Mouse (Mus musculus): ENCODE results near the gene Klk8. TPM values are rescaled to one million over a fixed set of nuclear protein-coding genes. Genes with fewer than 3 reads are reported as not detected.

Klk8 gene
- polyA plus RNA-seq, 1 experiment from 2014 or later = 9.6 TPM

DNA sequence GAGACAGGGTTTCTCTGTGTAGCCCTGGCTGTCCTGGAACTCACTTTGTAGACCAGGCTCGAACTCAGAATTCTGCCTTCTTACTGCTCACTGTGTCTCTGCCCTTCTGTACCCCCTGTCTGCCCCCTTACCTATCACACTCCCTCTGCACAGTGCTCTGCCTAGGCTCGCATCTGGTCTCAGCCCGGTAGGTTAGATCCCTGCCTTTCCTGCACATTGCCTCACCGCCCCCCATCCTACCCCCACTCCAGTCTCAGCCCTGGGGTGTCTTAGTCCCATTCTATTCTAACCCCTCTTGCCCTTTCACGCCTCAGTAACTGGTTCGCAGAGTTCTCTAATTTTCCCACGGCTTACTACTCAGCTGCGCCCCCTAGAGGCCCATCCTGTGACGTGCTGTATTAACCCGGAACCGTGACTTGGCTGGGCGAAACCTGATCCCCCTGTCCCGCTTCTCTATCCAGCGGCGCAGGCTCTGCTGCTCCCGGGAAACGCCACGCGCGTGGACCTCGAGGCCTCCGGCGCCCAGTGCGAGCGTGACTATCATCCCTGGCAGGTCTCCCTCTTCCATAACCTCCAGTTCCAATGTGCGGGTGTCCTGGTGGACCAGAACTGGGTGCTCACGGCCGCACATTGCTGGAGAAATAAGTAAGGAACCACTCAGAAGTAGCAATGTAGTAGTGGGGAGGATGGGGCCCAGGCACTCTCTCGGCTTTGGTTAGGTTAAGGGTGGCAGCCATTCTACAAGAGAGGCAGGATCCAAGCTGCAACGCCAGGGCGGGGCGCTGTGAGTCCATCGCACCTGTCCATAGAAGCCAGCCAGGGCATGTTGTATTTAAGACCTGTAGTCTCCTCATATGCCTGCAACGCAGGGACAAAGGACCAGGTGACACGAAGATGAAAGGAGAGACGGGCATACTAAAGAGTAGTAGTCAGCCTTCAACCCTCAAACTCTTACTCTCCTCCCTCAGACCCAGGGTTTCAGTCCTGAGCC, 14.8 kb upstream of the Klk8 start:
- Histone ChIP-seq H3K27me3 (replicated peaks; ENCODE audit: control insufficient read depth, insufficient read depth, low read length) (no peaks in the 10 kb centered on the region), H3K9ac (ENCODE audit: low read length) (peak overlapping the region; percentile 53), H3K36me3 (ENCODE audit: control insufficient read depth, insufficient read depth, low read length) (no peaks in the 10 kb centered on the region), H3K27ac (ENCODE audit: low read depth, low read length) (no peak overlapping the region), H3K4me3 (ENCODE audit: low read depth, low read length) (peak overlapping the region; percentile 20), H3K4me2 (ENCODE audit: low read length) (peak overlapping the region; percentile 62), H3K9me3 (replicated peaks; ENCODE audit: control insufficient read depth, low read length) (no peaks in the 10 kb centered on the region), H3K4me1 (ENCODE audit: control insufficient read depth, insufficient read depth, low read length) (no peaks in the 10 kb centered on the region)
- ATAC-seq (peak; percentile 75), DNase-seq (ENCODE audit: low spot score) (peak; percentile 75)
- 8% methylated on average over 36 of the region's 36 CpGs for WGBS

DNA sequence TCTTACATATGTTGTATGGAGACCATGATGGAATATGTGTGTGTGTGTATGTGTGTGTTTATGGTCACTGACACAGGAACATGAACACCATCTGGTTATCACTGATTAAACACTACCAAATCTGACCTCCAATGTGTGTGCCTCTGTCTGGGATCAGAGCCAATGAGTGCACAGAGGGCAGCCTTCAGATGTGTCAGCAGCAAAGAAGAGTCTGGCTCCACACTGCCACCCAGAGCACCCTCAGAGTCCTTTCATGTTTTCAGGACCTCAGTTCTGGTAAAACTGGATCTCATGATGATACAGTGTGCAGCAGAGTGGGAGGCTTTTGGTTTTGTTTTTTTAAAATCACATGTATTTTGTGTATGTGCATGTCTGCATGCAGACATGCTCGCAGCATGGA, 12.1 kb upstream of the Klk8 start:
- WGBS = 92% methylated on average over 1 of the region's 1 CpGs
- H3K36me3 ChIP-seq (ENCODE audit: control insufficient read depth, insufficient read depth, low read length) = no peaks in the 10 kb centered on the region
- no peak overlapping the region for H3K27ac ChIP-seq (ENCODE audit: low read depth, low read length)
- no peaks in the 10 kb centered on the region for H3K4me1 ChIP-seq (ENCODE audit: control insufficient read depth, insufficient read depth, low read length)
- no peaks in the 10 kb centered on the region for H3K9me3 ChIP-seq (replicated peaks; ENCODE audit: control insufficient read depth, low read length)
- DNase-seq (ENCODE audit: low spot score) (no peak), ATAC-seq (no peak)
- H3K27me3 ChIP-seq (replicated peaks; ENCODE audit: control insufficient read depth, insufficient read depth, low read length) = no peaks in the 10 kb centered on the region
- H3K9ac ChIP-seq (ENCODE audit: low read length) = no peak overlapping the region
- no peak overlapping the region for H3K4me3 ChIP-seq (ENCODE audit: low read depth, low read length)
- H3K4me2 ChIP-seq (ENCODE audit: low read length) = no peak overlapping the region

DNA sequence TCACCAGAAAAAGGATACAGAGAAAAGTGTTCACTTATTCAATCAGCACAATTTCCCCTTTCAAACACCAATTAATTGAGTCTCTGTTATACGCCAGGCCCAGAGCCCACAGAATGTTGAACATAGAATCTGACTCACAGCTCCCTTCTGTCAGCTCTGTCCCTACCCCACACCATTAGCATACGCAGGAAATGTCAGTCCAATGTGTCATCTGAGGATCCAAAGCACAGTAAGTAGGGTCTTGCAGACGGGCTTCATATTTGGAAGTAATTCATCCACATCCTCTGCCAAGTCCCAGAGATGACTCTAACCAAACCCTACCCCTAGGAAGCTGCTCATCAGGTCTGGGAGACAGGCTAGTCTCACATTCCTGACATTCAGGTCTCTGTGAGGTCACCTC, 9.3 kb upstream of the Klk8 start:
- no peaks in the 10 kb centered on the region for H3K9me3 ChIP-seq (replicated peaks; ENCODE audit: control insufficient read depth, low read length)
- 73% methylated on average over 3 of the region's 3 CpGs for WGBS
- no peak for DNase-seq (ENCODE audit: low spot score)
- no peak overlapping the region for H3K9ac ChIP-seq (ENCODE audit: low read length)
- H3K36me3 ChIP-seq (ENCODE audit: control insufficient read depth, insufficient read depth, low read length) = no peaks in the 10 kb centered on the region
- ATAC-seq = no peak
- H3K4me2 ChIP-seq (ENCODE audit: low read length) = no peak overlapping the region
- H3K4me1 ChIP-seq (ENCODE audit: control insufficient read depth, insufficient read depth, low read length) = no peaks in the 10 kb centered on the region
- no peak overlapping the region for H3K27ac ChIP-seq (ENCODE audit: low read depth, low read length)
- no peak overlapping the region for H3K4me3 ChIP-seq (ENCODE audit: low read depth, low read length)
- no peaks in the 10 kb centered on the region for H3K27me3 ChIP-seq (replicated peaks; ENCODE audit: control insufficient read depth, insufficient read depth, low read length)

DNA sequence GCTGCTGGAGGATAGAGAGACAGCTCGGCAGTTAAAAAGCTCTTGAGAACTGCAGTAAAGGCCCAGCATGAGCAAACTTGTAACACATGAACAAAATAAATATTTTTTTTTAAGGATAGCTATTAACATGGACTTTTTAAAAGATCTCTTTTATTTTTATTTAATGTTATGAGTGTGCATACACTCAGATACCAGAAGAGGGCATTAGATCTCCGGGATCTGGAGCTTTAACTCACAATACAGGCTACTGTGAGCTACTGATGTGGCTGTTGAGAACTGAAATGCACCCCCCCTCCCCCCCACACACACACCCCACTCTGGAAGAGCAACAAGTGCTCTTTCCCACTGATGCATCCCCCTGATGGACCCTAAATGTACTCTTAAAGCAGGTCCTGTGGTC, 8.1 kb upstream of the Klk8 start:
- Histone ChIP-seq H3K27me3 (replicated peaks; ENCODE audit: control insufficient read depth, insufficient read depth, low read length) (no peaks in the 10 kb centered on the region), H3K9me3 (replicated peaks; ENCODE audit: control insufficient read depth, low read length) (no peaks in the 10 kb centered on the region), H3K36me3 (ENCODE audit: control insufficient read depth, insufficient read depth, low read length) (no peaks in the 10 kb centered on the region), H3K9ac (ENCODE audit: low read length) (no peak overlapping the region), H3K27ac (ENCODE audit: low read depth, low read length) (no peak overlapping the region), H3K4me2 (ENCODE audit: low read length) (no peak overlapping the region), H3K4me1 (ENCODE audit: control insufficient read depth, insufficient read depth, low read length) (no peaks in the 10 kb centered on the region), H3K4me3 (ENCODE audit: low read depth, low read length) (no peak overlapping the region)
- DNase-seq (ENCODE audit: low spot score) (no peak), ATAC-seq (no peak)
- WGBS = 81% methylated on average over 2 of the region's 2 CpGs

DNA sequence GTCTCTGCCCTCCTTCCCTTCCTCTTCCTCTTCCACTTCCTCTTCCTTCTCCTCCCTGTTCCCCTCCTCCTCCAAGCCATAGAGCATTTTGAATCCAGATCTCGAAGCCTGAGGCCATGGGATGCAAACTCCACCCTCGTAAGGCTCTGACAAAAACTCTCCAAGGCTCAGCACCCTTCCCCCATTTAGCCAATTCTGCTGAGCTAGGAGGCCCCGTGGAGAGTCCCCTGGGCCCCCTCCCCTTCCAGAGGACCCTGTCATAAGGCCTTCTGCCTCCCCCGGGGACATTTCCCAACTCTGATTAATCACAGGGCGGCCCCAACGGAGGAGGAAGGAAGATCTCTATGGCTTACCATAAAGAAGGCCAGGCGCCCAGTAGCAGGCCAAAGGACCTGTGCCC, 5.8 kb upstream of the Klk8 start, which contains the start of gene Klk9:
TSS of gene Klk9 (plus strand) at position 301 of the 400 bp plus-strand sequence.
- H3K36me3 ChIP-seq (ENCODE audit: control insufficient read depth, insufficient read depth, low read length) = no peaks in the 10 kb centered on the region
- H3K4me2 ChIP-seq (ENCODE audit: low read length) = no peak within 1 kb of the TSS
- no peak for ATAC-seq
- no peak for DNase-seq (ENCODE audit: low spot score)
- H3K4me3 ChIP-seq (ENCODE audit: low read depth, low read length) = no peak within 1 kb of the TSS
- no peaks in the 10 kb centered on the region for H3K9me3 ChIP-seq (replicated peaks; ENCODE audit: control insufficient read depth, low read length)
- WGBS = 78% methylated on average over 7 of the region's 7 CpGs
- peaks cover 6% of the 10 kb centered on the region; the same call in 1 of the 2 replicates for H3K27me3 ChIP-seq (replicated peaks; ENCODE audit: control insufficient read depth, insufficient read depth, low read length)
- no peak within 1 kb of the TSS for H3K9ac ChIP-seq (ENCODE audit: low read length)
- no peaks in the 10 kb centered on the region for H3K4me1 ChIP-seq (ENCODE audit: control insufficient read depth, insufficient read depth, low read length)
- no peak within 1 kb of the TSS for H3K27ac ChIP-seq (ENCODE audit: low read depth, low read length)

DNA sequence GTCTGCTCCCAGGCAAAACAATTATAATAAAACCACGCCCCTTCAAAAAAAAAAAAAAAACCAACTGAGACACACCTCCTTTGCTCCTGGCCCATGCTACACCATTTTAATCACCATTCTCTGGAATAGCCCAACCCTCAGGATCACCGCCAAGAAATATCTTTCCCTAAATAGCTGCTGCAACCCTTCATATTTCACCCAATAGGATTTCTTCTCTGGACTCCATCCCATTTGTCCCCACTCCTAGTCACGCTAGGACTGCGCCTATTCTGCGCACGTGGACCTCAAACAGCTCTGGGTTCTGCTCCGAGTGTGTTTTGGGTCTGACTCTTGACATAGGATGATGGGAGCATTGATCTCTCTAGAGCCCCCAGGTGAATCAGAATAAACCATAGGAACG, 1.0 kb upstream of the Klk8 start:
- WGBS = 8% methylated on average over 8 of the region's 8 CpGs

DNA sequence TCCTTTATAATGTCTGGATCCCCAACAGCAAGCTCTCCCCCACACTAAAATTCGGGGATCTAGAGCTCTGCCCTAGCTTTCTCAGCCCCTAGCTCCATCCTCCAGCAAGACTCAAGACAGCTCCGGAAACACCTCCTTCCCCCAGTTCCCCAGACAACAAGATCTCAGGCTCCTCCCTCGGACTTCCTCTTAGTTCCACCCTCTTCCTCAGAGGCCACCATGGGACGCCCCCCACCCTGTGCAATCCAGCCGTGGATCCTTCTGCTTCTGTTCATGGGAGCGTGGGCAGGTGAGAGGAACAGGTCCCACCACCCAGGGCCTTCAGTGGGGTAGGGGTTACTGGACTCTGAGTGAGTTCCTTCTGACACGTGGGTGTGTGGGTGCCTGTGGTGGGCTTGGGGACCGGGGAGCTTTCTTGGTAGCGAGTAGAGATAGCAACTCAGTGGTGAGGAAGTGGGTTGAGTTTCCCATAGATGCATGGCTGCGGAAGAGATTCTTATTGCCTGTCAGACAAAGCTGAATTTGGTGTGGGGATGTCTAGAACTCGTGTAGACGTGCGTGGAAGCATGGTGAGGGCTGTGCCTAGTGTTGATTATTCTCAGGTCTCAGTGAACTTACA, 576 bp downstream of the Klk8 start:
- ATAC-seq = peak; percentile 23; the same call in 1 of the 2 replicates
- Histone ChIP-seq H3K27ac (ENCODE audit: low read depth, low read length) (no peak overlapping the region), H3K4me2 (ENCODE audit: low read length) (peak overlapping the region; percentile 60), H3K4me3 (ENCODE audit: low read depth, low read length) (peak overlapping the region; percentile 40), H3K9ac (ENCODE audit: low read length) (no peak overlapping the region), H3K36me3 (ENCODE audit: control insufficient read depth, insufficient read depth, low read length) (no peaks in the 10 kb centered on the region), H3K4me1 (ENCODE audit: control insufficient read depth, insufficient read depth, low read length) (no peaks in the 10 kb centered on the region; the same call in 1 of the 2 replicates), H3K27me3 (replicated peaks; ENCODE audit: control insufficient read depth, insufficient read depth, low read length) (peaks cover 18% of the 10 kb centered on the region), H3K9me3 (replicated peaks; ENCODE audit: control insufficient read depth, low read length) (no peaks in the 10 kb centered on the region)
- 39% methylated on average over 13 of the region's 13 CpGs for WGBS
- no peak for DNase-seq (ENCODE audit: low spot score)

More for the DNA sequence above, 1.0 kb upstream of the Klk8 start:
- Histone ChIP-seq H3K9me3 (replicated peaks; ENCODE audit: control insufficient read depth, low read length) (no peaks in the 10 kb centered on the region), H3K27ac (ENCODE audit: low read depth, low read length) (no peak overlapping the region), H3K4me2 (ENCODE audit: low read length) (peak overlapping the region; percentile 60), H3K4me1 (ENCODE audit: control insufficient read depth, insufficient read depth, low read length) (no peaks in the 10 kb centered on the region; the same call in 1 of the 2 replicates), H3K4me3 (ENCODE audit: low read depth, low read length) (peak overlapping the region; percentile 40), H3K27me3 (replicated peaks; ENCODE audit: control insufficient read depth, insufficient read depth, low read length) (peaks cover 18% of the 10 kb centered on the region), H3K36me3 (ENCODE audit: control insufficient read depth, insufficient read depth, low read length) (no peaks in the 10 kb centered on the region), H3K9ac (ENCODE audit: low read length) (peak overlapping the region; percentile 38; the same call in 1 of the 2 replicates)
- DNase-seq (ENCODE audit: low spot score) = no peak
- no peak for ATAC-seq

DNA sequence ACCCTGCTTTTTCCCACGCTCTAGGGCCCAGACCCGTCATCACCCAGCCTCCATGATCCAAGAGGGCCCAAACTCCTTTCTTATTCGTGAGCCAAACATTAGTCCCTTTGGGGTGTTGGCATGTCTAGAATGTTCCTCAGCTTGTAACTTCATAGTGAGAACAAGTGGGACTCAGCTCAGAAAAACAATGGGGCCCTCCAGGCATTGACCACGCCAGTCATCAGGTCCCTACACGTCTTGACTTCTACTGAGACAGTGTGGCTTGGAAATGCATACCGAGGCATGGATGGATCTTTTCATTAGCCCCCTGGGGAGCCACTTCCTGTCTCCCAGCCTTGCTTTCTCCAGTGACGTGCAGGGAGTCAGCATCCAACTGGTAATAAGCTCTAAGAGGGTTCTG, 2.5 kb downstream of the Klk8 start:
- no peak overlapping the region for H3K4me2 ChIP-seq (ENCODE audit: low read length)
- H3K27ac ChIP-seq (ENCODE audit: low read depth, low read length) = no peak overlapping the region
- peaks cover 18% of the 10 kb centered on the region for H3K27me3 ChIP-seq (replicated peaks; ENCODE audit: control insufficient read depth, insufficient read depth, low read length)
- H3K4me1 ChIP-seq (ENCODE audit: control insufficient read depth, insufficient read depth, low read length) = no peaks in the 10 kb centered on the region; the same call in 1 of the 2 replicates
- H3K4me3 ChIP-seq (ENCODE audit: low read depth, low read length) = no peak overlapping the region
- 78% methylated on average over 7 of the region's 7 CpGs for WGBS
- no peaks in the 10 kb centered on the region for H3K36me3 ChIP-seq (ENCODE audit: control insufficient read depth, insufficient read depth, low read length)
- no peak overlapping the region for H3K9ac ChIP-seq (ENCODE audit: low read length)
- ATAC-seq (no peak), DNase-seq (ENCODE audit: low spot score) (no peak)
- no peaks in the 10 kb centered on the region for H3K9me3 ChIP-seq (replicated peaks; ENCODE audit: control insufficient read depth, low read length)

DNA sequence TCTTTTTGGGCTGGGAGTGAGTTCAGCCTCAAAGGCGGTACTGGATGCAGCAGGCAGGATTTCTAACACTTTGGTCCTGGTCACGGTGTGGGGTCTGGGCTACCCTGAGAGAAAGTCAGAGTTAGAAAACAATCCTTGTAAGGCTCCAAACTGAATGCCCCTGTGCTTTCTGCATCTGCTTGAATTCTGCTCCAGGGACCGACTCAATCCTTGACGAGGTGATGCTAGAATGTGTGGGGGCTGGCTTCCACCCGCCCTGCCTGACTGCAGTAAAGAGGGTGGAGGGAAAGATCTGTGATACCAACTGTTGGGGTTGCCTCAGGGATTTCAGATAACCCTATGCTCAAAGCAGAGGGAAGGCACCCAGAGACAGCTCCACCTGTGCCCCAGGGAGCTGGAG, 13.6 kb downstream of the Klk8 start, which contains the start of gene Klk7:
TSS of gene Klk7 (plus strand) at position 301 of the 400 bp plus-strand sequence.
- ATAC-seq = no peak
- WGBS = 56% methylated on average over 5 of the region's 5 CpGs

More for the DNA sequence above, 13.6 kb downstream of the Klk8 start, which contains the start of gene Klk7:
- H3K27me3 ChIP-seq (replicated peaks; ENCODE audit: control insufficient read depth, insufficient read depth, low read length) = no peaks in the 10 kb centered on the region
- DNase-seq (ENCODE audit: low spot score) = no peak
- no peaks in the 10 kb centered on the region for H3K4me1 ChIP-seq (ENCODE audit: control insufficient read depth, insufficient read depth, low read length)
- H3K9ac ChIP-seq (ENCODE audit: low read length) = no peak within 1 kb of the TSS
- H3K36me3 ChIP-seq (ENCODE audit: control insufficient read depth, insufficient read depth, low read length) = no peaks in the 10 kb centered on the region
- H3K27ac ChIP-seq (ENCODE audit: low read depth, low read length) = no peak within 1 kb of the TSS
- no peaks in the 10 kb centered on the region for H3K9me3 ChIP-seq (replicated peaks; ENCODE audit: control insufficient read depth, low read length)
- no peak within 1 kb of the TSS for H3K4me3 ChIP-seq (ENCODE audit: low read depth, low read length)
- H3K4me2 ChIP-seq (ENCODE audit: low read length) = no peak within 1 kb of the TSS
